Mouse (Mus musculus) MEL (cell line): Measurements from ENCODE around the gene Slc16a10. TPM values are rescaled to one million over a fixed set of nuclear protein-coding genes. Genes with fewer than 3 reads are reported as not detected.
A peak's percentile ranks its signal among the peaks of the same experiment; 100 is the strongest.

Experiments
- DNase-seq: peaks from one replicate; pipeline ENCODE4 v3.0.0; 2011; ENCODE audit warnings: low read depth, low spot score
- H3K27ac ChIP-seq: 2 replicates; pipeline ENCODE4 v1.5.1; 2012; ENCODE audit warnings: low read depth, mild to moderate bottlenecking, control low read depth, low read length, moderate library complexity; ENCODE audit not compliant: control insufficient read depth
- H3K27me3 ChIP-seq, 2 experiments: fragments of 150-350 bp in 1 of 2; sonication (generic) in 1 of 2; 2 replicates each; pipeline ENCODE4 v1.6.1; 2012; ENCODE audit warnings: low read length in 2 of 2, mild to moderate bottlenecking in 2 of 2, improper control_type of control experiment in 1 of 2, moderate library complexity in 1 of 2; ENCODE audit not compliant: insufficient read depth in 2 of 2, control insufficient read depth in 1 of 2
- H3K36me3 ChIP-seq, 2 experiments: 2 replicates each; pipeline ENCODE4 v1.6.1; 2012 to 2014; ENCODE audit warnings: low read length in 2 of 2, improper control_type of control experiment in 1 of 2, inconsistent platforms in 1 of 2, mild to moderate bottlenecking in 1 of 2; ENCODE audit not compliant: insufficient read depth in 2 of 2, control insufficient read depth in 1 of 2
- H3K4me1 ChIP-seq, 2 experiments: fragments of 150-350 bp in 1 of 2; sonication (generic) in 1 of 2; 2 replicates each; pipeline ENCODE4 v1.6.1; 2012; ENCODE audit warnings: low read length in 2 of 2, improper control_type of control experiment in 1 of 2, mild to moderate bottlenecking in 1 of 2; ENCODE audit not compliant: insufficient read depth in 2 of 2, control insufficient read depth in 1 of 2
- H3K4me3 ChIP-seq, 2 experiments: fragments of 150-350 bp in 1 of 2; sonication (generic) in 1 of 2; 2 replicates each; pipeline ENCODE4 v1.5.1; 2012; ENCODE audit warnings: low read depth in 2 of 2, low read length in 2 of 2, mild to moderate bottlenecking in 2 of 2, moderate library complexity in 2 of 2, control low read depth in 1 of 2, improper control_type of control experiment in 1 of 2; ENCODE audit not compliant: control insufficient read depth in 1 of 2, insufficient read depth in 1 of 2
- H3K79me2 ChIP-seq: 2 replicates; pipeline ENCODE4 v1.6.1; 2012; ENCODE audit warnings: mild to moderate bottlenecking, low read length, moderate library complexity; ENCODE audit not compliant: control insufficient read depth, poor library complexity, insufficient read depth
- H3K9ac ChIP-seq: 2 replicates; pipeline ENCODE4 v1.6.1; 2012; ENCODE audit warnings: low read depth, mild to moderate bottlenecking, control low read depth, low read length, moderate library complexity; ENCODE audit not compliant: control insufficient read depth, poor library complexity, severe bottlenecking
- H3K9me3 ChIP-seq: fragments of 150-350 bp; sonication (generic); replicated peaks from 2 replicates; pipeline ENCODE4 v1.6.1; 2012; ENCODE audit warnings: mild to moderate bottlenecking, low read length, improper control_type of control experiment, moderate library complexity; ENCODE audit not compliant: insufficient read depth
- BHLHE40 ChIP-seq: IDR thresholded peaks from 2 replicates; pipeline ENCODE4 v1.6.1; 2012; ENCODE audit warnings: low read depth, mild to moderate bottlenecking, inconsistent platforms, low read length, improper control_type of control experiment, borderline replicate concordance
- CHD2 ChIP-seq: IDR thresholded peaks from 2 replicates; pipeline ENCODE4 v1.6.1; 2011; ENCODE audit warnings: low read length, improper control_type of control experiment
- CTCF ChIP-seq, 3 experiments: IDR thresholded peaks in 2 of 3; conservative IDR thresholded peaks in 1 of 3; 2 replicates each; pipeline ENCODE4 v1.5.1; 2011 to 2012; ENCODE audit warnings: low read length in 3 of 3, low read depth in 2 of 3, mild to moderate bottlenecking in 2 of 3, improper control_type of control experiment in 1 of 3, inconsistent platforms in 1 of 3, mixed read lengths in 1 of 3, moderate library complexity in 1 of 3; ENCODE audit not compliant: control insufficient read depth in 1 of 3, insufficient read depth in 1 of 3, poor library complexity in 1 of 3, severe bottlenecking in 1 of 3
- EP300 ChIP-seq, 2 experiments: IDR thresholded peaks; 2 replicates each; pipeline ENCODE4 v1.6.1; 2011; ENCODE audit warnings: improper control_type of control experiment in 2 of 2, low read length in 2 of 2, low read depth in 1 of 2, mild to moderate bottlenecking in 1 of 2
- HCFC1 ChIP-seq: IDR thresholded peaks from 2 replicates; pipeline ENCODE4 v1.6.1; 2012; ENCODE audit warnings: low read depth, mild to moderate bottlenecking, inconsistent platforms, low read length, improper control_type of control experiment, moderate library complexity
- JUND ChIP-seq: IDR thresholded peaks from 2 replicates; pipeline ENCODE4 v1.6.1; 2011; ENCODE audit warnings: low read depth, mild to moderate bottlenecking, improper control_type of control experiment, low read length
- MAFK ChIP-seq: IDR thresholded peaks from 2 replicates; pipeline ENCODE4 v1.6.1; 2011; ENCODE audit warnings: low read depth, mild to moderate bottlenecking, low read length, improper control_type of control experiment, borderline replicate concordance
- MAZ ChIP-seq: IDR thresholded peaks from 2 replicates; pipeline ENCODE4 v1.6.1; 2012; ENCODE audit warnings: low read depth, mild to moderate bottlenecking, inconsistent platforms, low read length, improper control_type of control experiment
- NELFE ChIP-seq: IDR thresholded peaks from 2 replicates; pipeline ENCODE4 v1.6.1; 2011; ENCODE audit warnings: low read depth, low read length, improper control_type of control experiment
- NRF1 ChIP-seq: IDR thresholded peaks from 2 replicates; pipeline ENCODE4 v1.6.1; 2014; ENCODE audit warnings: low read depth, mild to moderate bottlenecking, inconsistent platforms, low read length, improper control_type of control experiment, moderate library complexity; ENCODE audit not compliant: poor library complexity, insufficient read depth, severe bottlenecking
- POLR2A ChIP-seq, 2 experiments: IDR thresholded peaks; 2 replicates each; pipeline ENCODE4 v1.6.1; 2011 to 2012; ENCODE audit warnings: low read length in 2 of 2, mild to moderate bottlenecking in 2 of 2, control low read depth in 1 of 2, improper control_type of control experiment in 1 of 2, low read depth in 1 of 2, moderate library complexity in 1 of 2; ENCODE audit not compliant: control insufficient read depth in 1 of 2, insufficient read depth in 1 of 2, poor library complexity in 1 of 2
- POLR2AphosphoS2 ChIP-seq: IDR thresholded peaks from 2 replicates; pipeline ENCODE4 v1.6.1; 2011; ENCODE audit warnings: low read length, improper control_type of control experiment
- POLR2AphosphoS5 ChIP-seq: IDR thresholded peaks from 2 replicates; pipeline ENCODE4 v1.6.1; 2012; ENCODE audit warnings: low read depth, borderline replicate concordance, mild to moderate bottlenecking, inconsistent platforms, low read length, moderate library complexity, mixed read lengths
- SMC3 ChIP-seq: IDR thresholded peaks from 2 replicates; pipeline ENCODE4 v1.6.1; 2011; ENCODE audit warnings: low read depth, low read length, improper control_type of control experiment
- TAL1 ChIP-seq: IDR thresholded peaks from 2 replicates; pipeline ENCODE4 v1.6.1; 2012; ENCODE audit warnings: mild to moderate bottlenecking, inconsistent platforms, low read length, moderate library complexity, mixed read lengths
- ZKSCAN1 ChIP-seq: IDR thresholded peaks from 2 replicates; pipeline ENCODE4 v1.6.1; 2012; ENCODE audit warnings: low read depth, mild to moderate bottlenecking, inconsistent platforms, low read length, improper control_type of control experiment, moderate library complexity
- ZNF384 ChIP-seq: IDR thresholded peaks from 2 replicates; pipeline ENCODE4 v1.6.1; 2012; ENCODE audit warnings: low read depth, mild to moderate bottlenecking, inconsistent platforms, low read length, improper control_type of control experiment
- polyA plus RNA-seq, 2 experiments: library from polyadenylated mRNA; stranded (reverse) in 1 of 2; unstranded in 1 of 2; fragments of >175 nt in 1 of 2; fragments of >200 nt in 1 of 2; gene quantifications; 2 replicates each; pipeline versions ENCODE4 v1.2.1 to v1.2.4; 2012; ENCODE audit warnings: low replicate concordance in 2 of 2, low read depth in 1 of 2; ENCODE audit not compliant: insufficient read length in 2 of 2, insufficient read depth in 1 of 2, missing spikeins in 1 of 2
- total RNA-seq: library from RNA; depleted of rRNA; stranded (reverse); fragments of 300-350 nt; gene quantifications from 2 replicates; pipeline ENCODE4 v1.2.3, GENCODE M21; 2012

The Slc16a10 gene
- total and polyA plus RNA-seq, 3 experiments, result 13.2 to 17.9 TPM; not detected in 1

- H3K36me3 ChIP-seq, result no peaks in the 10 kb centered on the region; a peak in 1 of 4 replicates
- no peaks in the 10 kb centered on the region for H3K79me2 ChIP-seq
- no peaks in the 10 kb centered on the region for H3K9me3 ChIP-seq
- H3K4me1 ChIP-seq, result no peaks in the 10 kb centered on the region
- H3K27me3 ChIP-seq, result no peaks in the 10 kb centered on the region
- H3K9ac ChIP-seq, result no peak overlapping the region
- no peak overlapping the region for H3K27ac ChIP-seq
- no peak overlapping the region for H3K4me3 ChIP-seq
- TF ChIP-seq CTCF (IDR thresholded peaks at IDR 0.05 in 2 of 3, conservative IDR thresholded peaks at IDR 0.05 in 1 of 3; ENCODE audit: control insufficient read depth in 1 of 3, insufficient read depth in 1 of 3, low read depth in 2 of 3, low read length in 3 of 3, poor library complexity in 1 of 3, severe bottlenecking in 1 of 3) (peak in 1 of 3 experiments; percentile 18; a peak in 1 of 6 replicates), ZKSCAN1 (no peak), MAFK (no peak)
- no peak for DNase-seq
Observed at GRCm38 (mm10) chr10:40041339-40041738, 100.7 kb downstream of the Slc16a10 start.

DNA sequence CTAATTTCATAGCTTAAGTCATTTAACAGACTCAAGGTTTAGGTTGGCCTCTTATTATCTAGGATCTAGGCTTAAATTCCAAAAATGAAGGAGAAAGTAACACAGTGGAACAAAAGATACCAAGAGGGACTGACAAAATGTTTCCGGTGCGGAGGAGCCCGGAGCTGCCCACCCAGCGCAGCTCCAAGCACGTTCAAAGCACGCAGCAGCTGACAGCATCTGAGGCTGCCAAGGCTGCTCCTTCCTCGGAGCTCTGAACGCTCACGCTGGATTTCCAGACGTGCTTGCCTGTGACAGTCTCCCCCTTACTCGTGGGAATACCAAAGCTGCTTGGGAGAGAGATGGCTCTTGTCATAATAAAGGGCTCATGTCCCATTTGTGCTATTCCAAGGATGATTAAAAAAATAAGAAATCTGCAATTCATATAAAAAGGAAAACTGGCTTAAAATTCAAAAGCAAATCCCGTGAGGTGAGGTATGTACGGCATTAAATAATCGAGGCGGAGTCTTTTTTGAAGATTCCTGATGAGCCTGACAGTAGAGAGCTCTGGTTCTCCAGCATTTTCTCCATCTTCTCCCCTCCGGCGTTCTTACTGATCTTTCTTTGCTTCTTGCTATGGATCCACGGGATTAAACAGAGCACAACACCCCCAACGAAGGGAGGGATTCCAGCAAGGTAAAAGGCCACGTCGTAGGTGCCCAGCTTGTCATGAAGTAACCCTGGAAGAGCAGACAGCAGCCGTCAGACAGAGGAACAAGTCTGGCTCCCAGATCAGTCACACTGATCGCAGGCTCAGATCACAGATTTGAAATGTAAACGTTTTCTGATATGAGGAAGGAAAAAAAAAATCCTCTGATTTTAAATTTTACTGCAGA lies 105.1 kb downstream of the Slc16a10 start:
- H3K36me3 ChIP-seq, result no peaks in the 10 kb centered on the region; a peak in 1 of 4 replicates
- no peak overlapping the region for H3K9ac ChIP-seq
- TF ChIP-seq HCFC1, result no peak
- TF ChIP-seq POLR2A (IDR thresholded peaks at IDR 0.05; ENCODE audit: control insufficient read depth in 1 of 2, insufficient read depth in 1 of 2, low read depth in 1 of 2, low read length in 2 of 2, poor library complexity in 1 of 2), result no peak
- TF ChIP-seq POLR2AphosphoS2, result no peak
- no peak for TF ChIP-seq NRF1
- TF ChIP-seq JUND, result no peak
- no peak for TF ChIP-seq EP300 (IDR thresholded peaks at IDR 0.05; ENCODE audit: low read depth in 1 of 2, low read length in 2 of 2)
- TF ChIP-seq, all 39 proteins: peak for 0
- Histone ChIP-seq H3K27ac (no peak overlapping the region), H3K9me3 (no peaks in the 10 kb centered on the region), H3K79me2 (no peaks in the 10 kb centered on the region), H3K4me1 (no peaks in the 10 kb centered on the region), H3K4me3 (no peak overlapping the region), H3K27me3 (no peaks in the 10 kb centered on the region)
- DNase-seq, result no peak

- no peak for TF ChIP-seq NELFE
- no peak for TF ChIP-seq CHD2
- no peak for TF ChIP-seq SMC3
- no peak for TF ChIP-seq TAL1
- no peak for TF ChIP-seq POLR2AphosphoS5
- no peak for TF ChIP-seq BHLHE40
- TF ChIP-seq ZNF384, result no peak
- no peak for TF ChIP-seq MAZ
- TF ChIP-seq NRF1, result no peak
- TF ChIP-seq, all 39 proteins: peak for 0
- Histone ChIP-seq H3K27ac (no peak overlapping the region), H3K36me3 (no peaks in the 10 kb centered on the region), H3K79me2 (no peaks in the 10 kb centered on the region), H3K9me3 (no peaks in the 10 kb centered on the region), H3K4me1 (no peaks in the 10 kb centered on the region), H3K4me3 (no peak overlapping the region), H3K9ac (no peak overlapping the region), H3K27me3 (no peaks in the 10 kb centered on the region)
- DNase-seq, result no peak
Observed at GRCm38 (mm10) chr10:40034956-40035355, 107.1 kb downstream of the Slc16a10 start.
